Mouse (Mus musculus) hematopoietic stem cell, adult 5-6 weeks (primary cell): ENCODE measurements around the gene Eepd1. TPM values are rescaled to one million over a fixed set of nuclear protein-coding genes. Genes with fewer than 3 reads are reported as not detected.
"Not testable (repeated sequence)": the region's sequence is repeated elsewhere in the genome, so short reads cannot be mapped to it uniquely, and the experiment has no call there.

Source experiments
- ATAC-seq, 2 experiments: fragments of 125-278 bp in 1 of 2; replicated peaks in 1 of 2; 2 replicates each; pipeline ENCODE4 v1.8.0; 2016 to 2017; ENCODE audit warnings: inconsistent platforms in 2 of 2, mild to moderate bottlenecking in 2 of 2, moderate number of reproducible peaks in 2 of 2, low read depth in 1 of 2, moderate TSS enrichment in 1 of 2; ENCODE audit not compliant: low FRiP score in 2 of 2, poor library complexity in 2 of 2, severe bottlenecking in 2 of 2, insufficient read depth in 1 of 2, low TSS enrichment in 1 of 2
- total RNA-seq: library from RNA; stranded (forward); fragments of 172-1452, 232-1000 nt; gene quantifications from 2 replicates; pipeline ENCODE4 v1.2.3, GENCODE M21; 2017

Eepd1 gene
- 10.7 and 12.8 TPM in 2 replicates for total RNA-seq

- ATAC-seq: peak; percentile 84 to 87
Measured at GRCm38 (mm10) chr9:25481344-25482095, at the start of gene Eepd1. TSS of gene Eepd1 (plus strand) at chr9:25481547.

- ATAC-seq: no peak
Measured at GRCm38 (mm10) chr9:25438836-25439235, 42.5 kb upstream of the Eepd1 start.

GRCm38 (mm10) chr9:25440046-25440445, 41.3 kb upstream of the Eepd1 start:
- ATAC-seq: not testable (repeated sequence)

- no peak for ATAC-seq
Measured at GRCm38 (mm10) chr9:25442041-25442440, 39.3 kb upstream of the Eepd1 start.

GRCm38 (mm10) chr9:25443029-25443428, 38.3 kb upstream of the Eepd1 start:
- no peak for ATAC-seq

GRCm38 (mm10) chr9:25443546-25443945, 37.8 kb upstream of the Eepd1 start:
- no peak for ATAC-seq

- ATAC-seq: 0 out of 4 replicates have a peak, but pooled peaks of 1 of the 2 experiments have one; percentile 37
Measured at GRCm38 (mm10) chr9:25450394-25450793, 31.0 kb upstream of the Eepd1 start.

GRCm38 (mm10) chr9:25455027-25455426, 26.3 kb upstream of the Eepd1 start:
- ATAC-seq: no peak

- no peak for ATAC-seq
Measured at GRCm38 (mm10) chr9:25460835-25461555, 20.4 kb upstream of the Eepd1 start.

GRCm38 (mm10) chr9:25464305-25464704, 17.0 kb upstream of the Eepd1 start:
- ATAC-seq: no peak

- no peak for ATAC-seq
Measured at GRCm38 (mm10) chr9:25479392-25480020, 1.8 kb upstream of the Eepd1 start.

- no peak for ATAC-seq
Measured at GRCm38 (mm10) chr9:25480676-25481075, 671 bp upstream of the Eepd1 start.

- peak; percentile 30 to 38 for ATAC-seq
Measured at GRCm38 (mm10) chr9:25482322-25482998, 1.1 kb downstream of the Eepd1 start.

- no peak for ATAC-seq
Measured at GRCm38 (mm10) chr9:25482999-25483347, 1.6 kb downstream of the Eepd1 start.

GRCm38 (mm10) chr9:25483931-25484618, 2.7 kb downstream of the Eepd1 start:
- no peak for ATAC-seq

GRCm38 (mm10) chr9:25484619-25484986, 3.3 kb downstream of the Eepd1 start:
- no peak for ATAC-seq

- no peak for ATAC-seq
Measured at GRCm38 (mm10) chr9:25485006-25485405, 3.7 kb downstream of the Eepd1 start.
